Mouse (Mus musculus) liver, adult 2 months (tissue): ENCODE results near the gene Cd69. TPM values are rescaled to one million over a fixed set of nuclear protein-coding genes. Genes with fewer than 3 reads are reported as not detected.

Experiments
- DNase-seq: peaks from one replicate; pipeline ENCODE4 v3.0.0-alpha.2; 2011; ENCODE audit warnings: low read depth, low spot score; ENCODE audit errors: extremely low read depth
- H3K27ac ChIP-seq: fragments of 200-500 bp; replicated peaks from 2 replicates; pipeline ENCODE4 v1.5.1; 2012; ENCODE audit warnings: low read depth, mild to moderate bottlenecking, control low read depth, inconsistent platforms, low read length; ENCODE audit not compliant: insufficient read depth
- H3K27me3 ChIP-seq: fragments of 200-500 bp; 2 replicates; pipeline ENCODE4 v1.6.1; 2012; ENCODE audit warnings: mild to moderate bottlenecking, moderate library complexity, low read length, inconsistent platforms; ENCODE audit not compliant: control insufficient read depth, insufficient read depth
- H3K36me3 ChIP-seq: fragments of 200-500 bp; 2 replicates; pipeline ENCODE4 v1.6.1; 2012; ENCODE audit warnings: low read length, inconsistent platforms; ENCODE audit not compliant: control insufficient read depth, insufficient read depth
- H3K4me1 ChIP-seq: fragments of 200-500 bp; 2 replicates; pipeline ENCODE4 v1.6.1; 2011; ENCODE audit warnings: low read length; ENCODE audit not compliant: control insufficient read depth, insufficient read depth
- H3K4me3 ChIP-seq: fragments of 200-500 bp; 2 replicates; pipeline ENCODE4 v1.5.1; 2011; ENCODE audit warnings: low read depth, mild to moderate bottlenecking, control low read depth, low read length, moderate library complexity; ENCODE audit not compliant: insufficient read depth
- H3K79me2 ChIP-seq: fragments of 200-500 bp; 2 replicates; pipeline ENCODE4 v1.6.1; 2012; ENCODE audit warnings: inconsistent platforms, mild to moderate bottlenecking, low read length, moderate library complexity; ENCODE audit not compliant: control insufficient read depth, insufficient read depth
- H3K9ac ChIP-seq: fragments of 200-500 bp; 2 replicates; pipeline ENCODE4 v1.6.1; 2012; ENCODE audit warnings: low read depth, mild to moderate bottlenecking, control low read depth, inconsistent platforms, low read length
- CTCF ChIP-seq: fragments of 200-500 bp; IDR thresholded peaks from 2 replicates; pipeline ENCODE4 v1.5.1; 2011; ENCODE audit warnings: low read depth, low read length, control low read depth
- POLR2A ChIP-seq: fragments of 200-500 bp; IDR thresholded peaks from 2 replicates; pipeline ENCODE4 v1.6.1; 2011; ENCODE audit warnings: low read length, control low read depth; ENCODE audit not compliant: insufficient read depth; ENCODE audit errors: extremely low read depth
- WGBS: fragments of 180-500 bp; shearing (Covaris S2); methylation state at CpG from one replicate; pipeline ENCODE4 v1.1.7; 2018; 5-methylcytosine and 5-hydroxymethylcytosine counted together
- polyA plus RNA-seq: library from polyadenylated mRNA; depleted of rRNA; stranded (reverse); fragments of >200 nt; gene quantifications from 2 replicates; pipeline ENCODE4 v1.2.3, GENCODE M21; 2012; rRNA removed
- total RNA-seq: library from RNA; depleted of rRNA; stranded (reverse); fragments of >200 nt; gene quantifications from 2 replicates; pipeline ENCODE4 v1.2.3, GENCODE M21; 2014; rRNA removed

The Cd69 gene
- total and polyA plus RNA-seq, 2 experiments = 0.15 to 0.74 TPM

GRCm38 (mm10) chr6:129224090-129224489 is 51.1 kb downstream of the Cd69 start:
- Histone ChIP-seq H3K36me3 (peaks cover 19% of the 10 kb centered on the region), H3K79me2 (no peaks in the 10 kb centered on the region), H3K9ac (no peak overlapping the region), H3K27me3 (no peaks in the 10 kb centered on the region), H3K4me3 (no peak overlapping the region), H3K4me1 (peaks cover 26% of the 10 kb centered on the region), H3K27ac (no peak overlapping the region)
- TF ChIP-seq POLR2A = no peak
- TF ChIP-seq CTCF = no peak
- peak; percentile 14 for DNase-seq
- 75% methylated on average over 1 of the region's 1 CpGs for WGBS

GRCm38 (mm10) chr6:129223611-129224010 is 51.6 kb downstream of the Cd69 start:
- DNase-seq = peak; percentile 8
- H3K4me1 ChIP-seq = peaks cover 22% of the 10 kb centered on the region; the same call in 1 of the 2 replicates

GRCm38 (mm10) chr6:129222188-129222800 is 52.9 kb downstream of the Cd69 start:
- WGBS = 18% methylated on average over 3 of the region's 3 CpGs
- peak; percentile 99 for DNase-seq
- H3K9ac ChIP-seq = no peak overlapping the region
- peaks cover 13% of the 10 kb centered on the region for H3K36me3 ChIP-seq
- H3K27me3 ChIP-seq = no peaks in the 10 kb centered on the region
- peaks cover 15% of the 10 kb centered on the region; the same call in 1 of the 2 replicates for H3K4me1 ChIP-seq
- H3K79me2 ChIP-seq = peaks cover 5% of the 10 kb centered on the region; the same call in 1 of the 2 replicates
- no peak for TF ChIP-seq CTCF
- H3K4me3 ChIP-seq = no peak overlapping the region
- no peak overlapping the region; the same call in 1 of the 2 replicates for H3K27ac ChIP-seq

More at GRCm38 (mm10) chr6:129223611-129224010, 51.6 kb downstream of the Cd69 start:
- Histone ChIP-seq H3K27ac (peak overlapping the region; percentile 88), H3K79me2 (no peaks in the 10 kb centered on the region), H3K27me3 (no peaks in the 10 kb centered on the region), H3K4me3 (no peak overlapping the region), H3K9ac (no peak overlapping the region), H3K36me3 (peaks cover 15% of the 10 kb centered on the region)
- 83% methylated on average over 2 of the region's 2 CpGs for WGBS
- no peak for TF ChIP-seq POLR2A
- no peak for TF ChIP-seq CTCF

DNA sequence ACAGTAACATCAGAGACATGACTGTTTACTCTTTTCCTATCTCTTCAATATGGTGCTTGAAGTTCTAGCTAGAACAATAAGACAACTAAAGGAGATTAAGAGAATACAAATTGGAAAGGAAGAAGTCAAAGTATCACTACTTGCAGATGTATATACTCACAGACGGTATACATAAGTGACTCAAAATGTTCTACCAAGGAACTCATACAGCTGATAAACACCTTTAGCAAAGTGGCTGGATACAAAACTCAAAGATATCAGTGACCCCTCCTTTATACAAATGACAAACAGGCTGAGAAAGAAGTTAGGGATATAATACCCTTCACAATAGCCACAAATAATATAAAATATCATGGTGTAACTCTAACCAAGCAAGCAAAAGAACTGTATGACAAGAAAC is 54.2 kb downstream of the Cd69 start:
- 94% methylated on average over 1 of the region's 1 CpGs for WGBS
- H3K4me3 ChIP-seq = no peak overlapping the region
- DNase-seq = no peak
- H3K27ac ChIP-seq = no peak overlapping the region
- peaks cover 5% of the 10 kb centered on the region; the same call in 1 of the 2 replicates for H3K79me2 ChIP-seq
- H3K36me3 ChIP-seq = peaks cover 4% of the 10 kb centered on the region
- H3K27me3 ChIP-seq = no peaks in the 10 kb centered on the region
- no peak overlapping the region for H3K9ac ChIP-seq
- peaks cover 20% of the 10 kb centered on the region for H3K4me1 ChIP-seq
- TF ChIP-seq CTCF (no peak), POLR2A (no peak)

- Histone ChIP-seq H3K36me3 (peaks cover 6% of the 10 kb centered on the region), H3K4me1 (peaks cover 26% of the 10 kb centered on the region), H3K4me3 (no peak overlapping the region), H3K27me3 (no peaks in the 10 kb centered on the region), H3K79me2 (peaks cover 5% of the 10 kb centered on the region; the same call in 1 of the 2 replicates), H3K27ac (peak overlapping the region; percentile 31), H3K9ac (no peak overlapping the region)
- DNase-seq = peak; percentile 44
- 54% methylated on average over 3 of the region's 3 CpGs for WGBS
- TF ChIP-seq CTCF = no peak
- TF ChIP-seq POLR2A = no peak
These were observed 55.2 kb downstream of the Cd69 start for GRCm38 (mm10) chr6:129219897-129220517.

GRCm38 (mm10) chr6:129218191-129218696 is 57.0 kb downstream of the Cd69 start:
- TF ChIP-seq CTCF (no peak), POLR2A (no peak)
- Histone ChIP-seq H3K9ac (no peak overlapping the region), H3K27ac (0 out of 2 replicates have a peak overlapping the region, but pooled peaks have one; percentile 27), H3K4me1 (peaks cover 31% of the 10 kb centered on the region), H3K4me3 (no peak overlapping the region), H3K79me2 (peaks cover 8% of the 10 kb centered on the region; the same call in 1 of the 2 replicates), H3K36me3 (peaks cover 2% of the 10 kb centered on the region; the same call in 1 of the 2 replicates), H3K27me3 (no peaks in the 10 kb centered on the region)
- WGBS = 79% methylated on average over 5 of the region's 5 CpGs
- peak; percentile 64 for DNase-seq

Other genes with a start within 250 kb of the Cd69 start
- gene Klrb1f, start 229.5 kb downstream of the Cd69 start, total RNA-seq = not detected in 2 replicates
- not detected in 2 replicates for gene Klrb1f, start 229.5 kb downstream of the Cd69 start, polyA plus RNA-seq
- not detected in 2 replicates for gene Clec2e, start 174.5 kb downstream of the Cd69 start, total RNA-seq
- 0.06 TPM in 1 of 2 replicates, not detected in the other for gene Clec2e, start 174.5 kb downstream of the Cd69 start, polyA plus RNA-seq
- 521 and 532 TPM in 2 replicates for gene Clec2d, start 94.8 kb downstream of the Cd69 start, total RNA-seq
- 124 and 141 TPM in 2 replicates for gene Clec2d, start 94.8 kb downstream of the Cd69 start, polyA plus RNA-seq
- not detected in 2 replicates for gene 4922502D21Rik, start 56.4 kb upstream of the Cd69 start, total RNA-seq
- gene 4922502D21Rik, start 56.4 kb upstream of the Cd69 start, polyA plus RNA-seq = not detected in 2 replicates
- 5.3 and 6.5 TPM in 2 replicates for gene Clec12a, start 67.3 kb upstream of the Cd69 start, total RNA-seq
- gene Clec12a, start 67.3 kb upstream of the Cd69 start, polyA plus RNA-seq = 0.86 and 1.2 TPM in 2 replicates
- not detected in 2 replicates for gene Clec12b, start 110.4 kb upstream of the Cd69 start, total RNA-seq
- gene Clec12b, start 110.4 kb upstream of the Cd69 start, polyA plus RNA-seq = not detected in 2 replicates
- 23.2 and 24.2 TPM in 2 replicates for gene Clec1b, start 121.9 kb upstream of the Cd69 start, total RNA-seq
- gene Clec1b, start 121.9 kb upstream of the Cd69 start, polyA plus RNA-seq = 1.7 and 3.7 TPM in 2 replicates
- 2.8 and 2.9 TPM in 2 replicates for gene Clec9a, start 133.4 kb upstream of the Cd69 start, total RNA-seq
- gene Clec9a, start 133.4 kb upstream of the Cd69 start, polyA plus RNA-seq = 0.44 and 0.86 TPM in 2 replicates
- gene Clec1a, start 176.6 kb upstream of the Cd69 start, total RNA-seq = 3.2 and 3.5 TPM in 2 replicates
- 0.20 and 0.34 TPM in 2 replicates for gene Clec1a, start 176.6 kb upstream of the Cd69 start, polyA plus RNA-seq
- 0.07 TPM in 1 of 2 replicates, not detected in the other for gene Olr1, start 231.7 kb upstream of the Cd69 start, total RNA-seq
- not detected in 2 replicates for gene Olr1, start 231.7 kb upstream of the Cd69 start, polyA plus RNA-seq
- gene Tmem52b, start 237.1 kb upstream of the Cd69 start, total RNA-seq = not detected in 2 replicates
- gene Tmem52b, start 237.1 kb upstream of the Cd69 start, polyA plus RNA-seq = not detected in 2 replicates